Mouse (Mus musculus): Measurements from ENCODE around the gene Zfp971. TPM values are rescaled to one million over a fixed set of nuclear protein-coding genes. Genes with fewer than 3 reads are reported as not detected.
"Not testable (repeated sequence)": the region's sequence is repeated elsewhere in the genome, so short reads cannot be mapped to it uniquely, and the experiment has no call there.

Zfp971 gene
- 2.9 and 4.3 TPM in 2 replicates for polyA plus RNA-seq (2015; fragmentation: Nextera tagmentation; extraction: Ambion mirVana)

- H3K4me3 ChIP-seq (replicated peaks): peak within 1 kb of the TSS; percentile 68
- not testable (repeated sequence) for H3K9me3 ChIP-seq (replicated peaks); ATAC-seq (ENCODE audit: low read depth); H3K27me3 ChIP-seq; H3K27ac ChIP-seq; H3K4me1 ChIP-seq (replicated peaks); H3K36me3 ChIP-seq
- peak; percentile 42 for DNase-seq
- WGBS (ENCODE audit: insufficient replicate concordance): 3% methylated on average over 15 of the region's 15 CpGs
- peak within 1 kb of the TSS; percentile 63 for H3K4me2 ChIP-seq
- H3K9ac ChIP-seq: peak within 1 kb of the TSS; percentile 73
Observed at GRCm38 (mm10) chr2:178023011-178023611, at the start of gene Zfp971. Gene Zfp971, plus strand, starts transcription at chr2:178023284.

DNA sequence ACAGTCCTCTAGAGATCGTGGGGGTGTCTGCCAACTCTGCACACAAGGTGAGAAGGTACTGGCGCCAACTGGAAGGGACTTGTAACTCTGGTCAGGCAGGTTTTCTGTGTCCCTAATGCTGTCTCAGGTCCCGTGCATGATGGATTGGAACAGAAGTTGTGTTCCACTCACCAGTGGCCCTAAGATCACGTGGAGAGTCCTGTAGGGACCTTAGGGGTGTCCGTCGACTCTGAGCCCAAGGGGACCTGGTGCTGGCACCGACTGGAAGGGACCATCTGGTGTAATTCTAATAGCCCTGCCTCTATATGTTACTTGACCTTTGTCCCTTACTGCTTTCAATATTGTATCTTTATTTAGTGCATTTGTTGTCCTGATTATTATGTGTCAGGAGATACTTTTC is 48.3 kb upstream of the Zfp971 start:
- ATAC-seq (ENCODE audit: low read depth); H3K4me2 ChIP-seq; H3K27me3 ChIP-seq; DNase-seq; H3K4me1 ChIP-seq (replicated peaks); H3K9me3 ChIP-seq (replicated peaks); H3K27ac ChIP-seq; H3K9ac ChIP-seq; H3K4me3 ChIP-seq (replicated peaks); H3K36me3 ChIP-seq: not testable (repeated sequence)
- WGBS (ENCODE audit: insufficient replicate concordance): 65% methylated on average over 7 of the region's 7 CpGs

DNA sequence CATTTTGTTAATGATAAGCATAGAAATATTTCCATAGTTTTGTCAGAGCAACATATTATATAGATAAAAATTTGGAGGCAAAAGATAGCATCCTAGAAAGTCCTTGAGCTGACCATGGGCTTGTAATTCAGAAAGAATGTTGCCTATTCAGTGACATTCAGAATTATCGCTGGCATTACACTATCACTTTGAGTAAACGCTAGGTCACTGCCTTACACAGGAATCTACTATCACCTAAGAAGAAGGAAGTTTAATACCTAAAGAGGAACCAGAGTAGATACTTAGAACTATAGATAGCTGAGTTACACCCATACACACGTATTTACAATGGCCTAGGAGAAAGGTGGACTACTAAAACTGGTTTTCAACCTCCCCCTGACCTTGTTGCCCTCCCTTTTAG is 3.6 kb upstream of the Zfp971 start:
- not testable (repeated sequence) for H3K4me2 ChIP-seq
- 43% methylated on average over 3 of the region's 3 CpGs for WGBS (ENCODE audit: insufficient replicate concordance)

GRCm38 (mm10) chr2:178020773-178021172 is 2.3 kb upstream of the Zfp971 start:
- not testable (repeated sequence) for H3K9ac ChIP-seq; H3K4me1 ChIP-seq (replicated peaks); H3K9me3 ChIP-seq (replicated peaks); H3K4me2 ChIP-seq; H3K4me3 ChIP-seq (replicated peaks); ATAC-seq (ENCODE audit: low read depth); H3K36me3 ChIP-seq; H3K27me3 ChIP-seq; H3K27ac ChIP-seq
- WGBS (ENCODE audit: insufficient replicate concordance): 15% methylated on average over 8 of the region's 8 CpGs
- DNase-seq: peak; percentile 3

More for the DNA sequence above, 3.6 kb upstream of the Zfp971 start:
- not testable (repeated sequence) for H3K9ac ChIP-seq; ATAC-seq (ENCODE audit: low read depth); H3K27me3 ChIP-seq; H3K27ac ChIP-seq; H3K4me3 ChIP-seq (replicated peaks); H3K36me3 ChIP-seq; H3K4me1 ChIP-seq (replicated peaks); H3K9me3 ChIP-seq (replicated peaks); DNase-seq

GRCm38 (mm10) chr2:178023861-178024260 is 777 bp downstream of the Zfp971 start:
- not testable (repeated sequence) for DNase-seq, H3K27me3 ChIP-seq
- H3K9ac ChIP-seq: peak overlapping the region; percentile 73

DNA sequence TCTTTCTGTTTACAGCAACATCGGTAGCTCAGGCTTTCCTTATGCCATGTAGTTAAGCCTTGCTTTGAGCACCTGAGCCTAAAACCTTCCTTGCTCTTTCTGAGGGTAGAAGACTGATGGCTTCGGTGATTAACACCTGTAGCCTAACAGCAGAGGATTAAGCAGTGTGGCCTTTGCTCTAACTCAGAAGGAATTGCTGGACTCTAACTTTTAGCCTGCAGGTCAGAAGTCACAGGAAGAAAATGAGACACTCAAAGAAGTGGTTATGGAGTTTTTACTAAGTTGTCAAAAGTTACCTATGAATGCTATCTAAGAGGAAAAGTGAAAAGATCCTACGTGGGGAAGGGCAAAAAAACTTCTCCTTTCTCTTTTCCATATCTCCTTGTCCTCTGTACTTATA is 4.5 kb downstream of the Zfp971 start:
- ATAC-seq (ENCODE audit: low read depth); H3K9ac ChIP-seq; DNase-seq; H3K9me3 ChIP-seq (replicated peaks); H3K4me1 ChIP-seq (replicated peaks); H3K36me3 ChIP-seq; H3K27ac ChIP-seq; H3K4me3 ChIP-seq (replicated peaks); H3K4me2 ChIP-seq; H3K27me3 ChIP-seq: not testable (repeated sequence)
- 82% methylated on average over 3 of the region's 3 CpGs for WGBS (ENCODE audit: insufficient replicate concordance)

More at GRCm38 (mm10) chr2:178023861-178024260, 777 bp downstream of the Zfp971 start:
- H3K4me2 ChIP-seq: peak overlapping the region; percentile 63
- not testable (repeated sequence) for ATAC-seq (ENCODE audit: low read depth); H3K4me1 ChIP-seq (replicated peaks); H3K36me3 ChIP-seq; H3K9me3 ChIP-seq (replicated peaks); H3K27ac ChIP-seq
- 25% methylated on average over 2 of the region's 2 CpGs for WGBS (ENCODE audit: insufficient replicate concordance)
- peak overlapping the region; percentile 68 for H3K4me3 ChIP-seq (replicated peaks)

DNA sequence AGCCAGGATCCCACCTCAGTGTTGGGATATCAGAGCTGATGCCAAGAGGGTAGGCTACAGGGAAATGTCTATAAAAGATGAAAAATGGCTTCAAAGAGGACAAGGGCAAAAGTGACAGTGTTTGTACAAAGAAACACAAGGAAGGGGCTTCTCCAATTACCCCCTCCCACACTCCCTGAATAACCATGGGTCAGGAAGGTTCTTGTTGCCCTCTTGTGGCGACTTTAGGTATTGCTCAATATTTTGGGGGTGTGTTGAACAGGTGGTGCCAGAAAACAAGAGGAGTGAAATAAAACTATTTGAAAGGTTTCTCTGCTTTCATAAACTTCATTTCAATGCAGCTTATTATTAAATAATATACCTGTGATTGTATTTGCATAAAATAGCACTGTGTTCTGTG is 35.1 kb downstream of the Zfp971 start:
- no peaks in the 10 kb centered on the region for H3K4me1 ChIP-seq (replicated peaks)
- H3K4me3 ChIP-seq (replicated peaks): no peak overlapping the region
- H3K4me2 ChIP-seq: no peak overlapping the region
- peak; percentile 15 for DNase-seq
- no peaks in the 10 kb centered on the region for H3K27me3 ChIP-seq
- no peak overlapping the region for H3K27ac ChIP-seq
- H3K9me3 ChIP-seq (replicated peaks): no peaks in the 10 kb centered on the region
- H3K36me3 ChIP-seq: peaks cover 8% of the 10 kb centered on the region
- 6% methylated on average over 1 of the region's 1 CpGs for WGBS (ENCODE audit: insufficient replicate concordance)
- no peak; the same call in 1 of the 2 replicates for ATAC-seq (ENCODE audit: low read depth)
- H3K9ac ChIP-seq: no peak overlapping the region

GRCm38 (mm10) chr2:178078166-178078717 is 55.2 kb downstream of the Zfp971 start, which contains the start of gene Zfp931:
Gene Zfp931, minus strand, starts transcription at chr2:178078476.
- H3K27me3 ChIP-seq; H3K36me3 ChIP-seq; H3K9me3 ChIP-seq (replicated peaks); H3K4me1 ChIP-seq (replicated peaks); ATAC-seq (ENCODE audit: low read depth); DNase-seq; H3K27ac ChIP-seq: not testable (repeated sequence)
- Histone ChIP-seq H3K9ac (peak within 1 kb of the TSS; percentile 57), H3K4me2 (peak within 1 kb of the TSS; percentile 62), H3K4me3 (replicated peaks) (peak within 1 kb of the TSS; percentile 57)
- 0% methylated on average over 3 of the region's 14 CpGs for WGBS (ENCODE audit: insufficient replicate concordance)

Other genes with a start within 250 kb of the Zfp971 start
- gene Gm14325, start 182.9 kb upstream of the Zfp971 start, polyA plus RNA-seq (2015; fragmentation: Nextera tagmentation; extraction: Ambion mirVana): 7.2 and 10.6 TPM in 2 replicates
- 1.2 and 1.9 TPM in 2 replicates for gene Gm14327, start 126.2 kb upstream of the Zfp971 start, polyA plus RNA-seq (2015; fragmentation: Nextera tagmentation; extraction: Ambion mirVana)
- 0.62 and 0.76 TPM in 2 replicates for gene Zfp972, start 97.7 kb upstream of the Zfp971 start, polyA plus RNA-seq (2015; fragmentation: Nextera tagmentation; extraction: Ambion mirVana)
- 4.8 and 5.4 TPM in 2 replicates for gene Gm14326, start 66.0 kb upstream of the Zfp971 start, polyA plus RNA-seq (2015; fragmentation: Nextera tagmentation; extraction: Ambion mirVana)
- gene Zfp931, start 55.2 kb downstream of the Zfp971 start, polyA plus RNA-seq (2015; fragmentation: Nextera tagmentation; extraction: Ambion mirVana): 3.8 and 4.7 TPM in 2 replicates
- 0.05 TPM in 2 replicates for gene Phactr3, start 95.7 kb downstream of the Zfp971 start, polyA plus RNA-seq (2015; fragmentation: Nextera tagmentation; extraction: Ambion mirVana)